Comparison of ENCODE assay signal across 8 mouse cellular contexts in the genomic region with DNA sequence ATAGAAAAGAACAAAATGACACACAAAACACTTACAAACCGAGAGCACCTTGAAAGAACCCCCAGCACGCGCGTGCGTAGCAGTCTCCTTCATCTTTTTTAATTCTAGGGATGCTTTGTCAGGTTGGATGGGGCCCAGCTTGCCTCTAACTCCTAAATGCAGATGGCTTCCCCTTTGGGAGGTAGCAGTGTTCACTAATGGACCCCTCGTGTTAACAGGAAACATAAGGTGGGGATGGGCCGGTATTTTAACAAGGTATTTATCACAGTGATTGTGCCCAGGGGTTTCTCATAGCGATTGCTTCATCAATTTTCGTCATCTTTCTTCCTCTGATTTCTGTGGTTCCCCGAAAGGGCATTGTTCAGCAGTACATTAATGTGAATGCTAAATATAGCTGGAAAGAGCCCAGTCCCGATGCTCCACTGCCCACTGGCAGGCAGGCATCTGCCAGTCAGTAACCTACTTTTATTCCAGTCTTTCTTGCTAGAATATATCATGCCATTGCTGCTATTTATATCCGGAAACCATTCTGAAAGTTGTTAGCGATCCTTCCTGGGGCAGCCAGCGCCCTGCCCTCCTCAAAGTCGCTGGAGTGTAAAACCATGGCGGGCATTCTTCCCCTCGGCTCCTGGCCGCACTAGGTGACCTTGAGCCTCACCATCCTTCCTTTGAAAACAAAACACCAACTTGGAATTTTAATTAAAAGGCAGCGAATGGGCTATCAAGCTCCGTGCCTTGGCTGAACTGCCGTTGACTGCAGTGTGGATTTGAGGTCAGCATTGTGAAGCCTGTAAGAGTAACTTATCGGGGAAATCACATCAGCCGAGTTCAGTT.
DNase-seq lines count a peak whose midpoint lies in the region; ATAC-seq and TF ChIP-seq lines count a peak whose summit lies in the region.

No protein-coding gene starts in this region.

- intact Hi-C loops in heart, postnatal 14 days (cut with DNase I), result no loop called here

- DNase-seq in heart, postnatal 14 days, result no peak
- DNase-seq in cerebellum, adult 9-10 months, result peak; percentile 11
- DNase-seq in adrenal gland, postnatal 25 days, result no peak
- DNase-seq in lung, postnatal 0 days (ENCODE audit: low spot score), result no peak
- DNase-seq in right cerebral cortex, postnatal 14 days, result no peak

- peaks cover 13% of the 10 kb centered on the region for H3K4me1 ChIP-seq in heart, embryonic 12.5 days (replicated peaks)
- H3K4me1 ChIP-seq in hindbrain, embryonic 16.5 days (ENCODE audit: control insufficient read depth, insufficient read depth, low read depth, low read length), result peaks cover 3% of the 10 kb centered on the region; the same call in 1 of the 2 replicates
- no peaks in the 10 kb centered on the region for H3K4me1 ChIP-seq in midbrain, embryonic 12.5 days
- H3K4me1 ChIP-seq in lung, postnatal 0 days (ENCODE audit: insufficient read depth, low read depth, low read length), result no peaks in the 10 kb centered on the region

- no peak for ATAC-seq in heart, embryonic 12.5 days (ENCODE audit: insufficient number of reproducible peaks, low FRiP score)
- ATAC-seq in hindbrain, embryonic 16.5 days, result peak; percentile 58; the same call in 1 of the 2 replicates
- no peak for ATAC-seq in midbrain, embryonic 12.5 days (ENCODE audit: low FRiP score, low read depth)
- no peak for ATAC-seq in lung, postnatal 0 days

- 71% methylated on average over 23 of the region's 23 CpGs for WGBS in heart, embryonic 12.5 days
- WGBS in hindbrain, embryonic 16.5 days, result 46% methylated on average over 23 of the region's 23 CpGs
- WGBS in midbrain, embryonic 12.5 days, result 71% methylated on average over 23 of the region's 23 CpGs
- 74% methylated on average over 23 of the region's 23 CpGs for WGBS in lung, postnatal 0 days

- no peak overlapping the region for H3K27ac ChIP-seq in heart, embryonic 12.5 days (ENCODE audit: poor library complexity, severe bottlenecking)
- no peak overlapping the region for H3K27ac ChIP-seq in hindbrain, embryonic 16.5 days (ENCODE audit: low read depth, low read length)
- no peak overlapping the region for H3K27ac ChIP-seq in midbrain, embryonic 12.5 days (replicated peaks)
- H3K27ac ChIP-seq in lung, postnatal 0 days (ENCODE audit: low read length), result no peak overlapping the region

- no peaks in the 10 kb centered on the region for H3K9me3 ChIP-seq in heart, embryonic 12.5 days (replicated peaks)
- H3K9me3 ChIP-seq in hindbrain, embryonic 16.5 days (ENCODE audit: control insufficient read depth, low read length), result no peaks in the 10 kb centered on the region
- no peaks in the 10 kb centered on the region for H3K9me3 ChIP-seq in midbrain, embryonic 12.5 days
- H3K9me3 ChIP-seq in lung, postnatal 0 days (ENCODE audit: low read length), result no peaks in the 10 kb centered on the region

- H3K36me3 ChIP-seq in heart, embryonic 12.5 days, result no peaks in the 10 kb centered on the region
- no peaks in the 10 kb centered on the region for H3K36me3 ChIP-seq in hindbrain, embryonic 16.5 days (ENCODE audit: control insufficient read depth, insufficient read depth, low read length)
- no peaks in the 10 kb centered on the region for H3K36me3 ChIP-seq in midbrain, embryonic 12.5 days
- H3K36me3 ChIP-seq in lung, postnatal 0 days (ENCODE audit: insufficient read depth, low read length), result no peaks in the 10 kb centered on the region

- H3K4me2 ChIP-seq in heart, embryonic 12.5 days, result peak overlapping the region; percentile 35
- peak overlapping the region; percentile 40 for H3K4me2 ChIP-seq in hindbrain, embryonic 16.5 days (ENCODE audit: low read length)
- H3K4me2 ChIP-seq in midbrain, embryonic 12.5 days (replicated peaks), result peak overlapping the region; percentile 24
- H3K4me2 ChIP-seq in lung, postnatal 0 days (replicated peaks; ENCODE audit: low read depth, low read length), result no peak overlapping the region

- TF ChIP-seq EP300 in lung, postnatal 0 days (IDR thresholded peaks at IDR 0.05), result no peak

- no peak overlapping the region for H3K9ac ChIP-seq in heart, embryonic 12.5 days
- H3K9ac ChIP-seq in hindbrain, embryonic 16.5 days (ENCODE audit: low read depth, low read length), result no peak overlapping the region; the same call in 1 of the 2 replicates
- no peak overlapping the region for H3K9ac ChIP-seq in midbrain, embryonic 12.5 days (replicated peaks)
- no peak overlapping the region for H3K9ac ChIP-seq in lung, postnatal 0 days (replicated peaks; ENCODE audit: low read depth)

- no peak for TF ChIP-seq CTCF in lung, postnatal 0 days (IDR thresholded peaks at IDR 0.05)

- no peaks in the 10 kb centered on the region for H3K27me3 ChIP-seq in heart, embryonic 12.5 days (replicated peaks)
- H3K27me3 ChIP-seq in hindbrain, embryonic 16.5 days (replicated peaks; ENCODE audit: control insufficient read depth, insufficient read depth, low read length), result no peaks in the 10 kb centered on the region
- H3K27me3 ChIP-seq in midbrain, embryonic 12.5 days, result no peaks in the 10 kb centered on the region
- H3K27me3 ChIP-seq in lung, postnatal 0 days (replicated peaks; ENCODE audit: insufficient read depth, low read length), result no peaks in the 10 kb centered on the region

- H3K4me3 ChIP-seq in heart, embryonic 12.5 days, result no peak overlapping the region
- peak overlapping the region; percentile 1; the same call in 1 of the 2 replicates for H3K4me3 ChIP-seq in hindbrain, embryonic 16.5 days (ENCODE audit: low read length)
- no peak overlapping the region for H3K4me3 ChIP-seq in midbrain, embryonic 12.5 days
- H3K4me3 ChIP-seq in lung, postnatal 0 days (ENCODE audit: low read depth, low read length), result no peak overlapping the region
